Mouse (Mus musculus): Measurements from ENCODE around the gene Ankrd35. TPM values are rescaled to one million over a fixed set of nuclear protein-coding genes. Genes with fewer than 3 reads are reported as not detected.

The Ankrd35 gene
- polyA plus RNA-seq, 1 experiment, result 1.7 TPM

DNA sequence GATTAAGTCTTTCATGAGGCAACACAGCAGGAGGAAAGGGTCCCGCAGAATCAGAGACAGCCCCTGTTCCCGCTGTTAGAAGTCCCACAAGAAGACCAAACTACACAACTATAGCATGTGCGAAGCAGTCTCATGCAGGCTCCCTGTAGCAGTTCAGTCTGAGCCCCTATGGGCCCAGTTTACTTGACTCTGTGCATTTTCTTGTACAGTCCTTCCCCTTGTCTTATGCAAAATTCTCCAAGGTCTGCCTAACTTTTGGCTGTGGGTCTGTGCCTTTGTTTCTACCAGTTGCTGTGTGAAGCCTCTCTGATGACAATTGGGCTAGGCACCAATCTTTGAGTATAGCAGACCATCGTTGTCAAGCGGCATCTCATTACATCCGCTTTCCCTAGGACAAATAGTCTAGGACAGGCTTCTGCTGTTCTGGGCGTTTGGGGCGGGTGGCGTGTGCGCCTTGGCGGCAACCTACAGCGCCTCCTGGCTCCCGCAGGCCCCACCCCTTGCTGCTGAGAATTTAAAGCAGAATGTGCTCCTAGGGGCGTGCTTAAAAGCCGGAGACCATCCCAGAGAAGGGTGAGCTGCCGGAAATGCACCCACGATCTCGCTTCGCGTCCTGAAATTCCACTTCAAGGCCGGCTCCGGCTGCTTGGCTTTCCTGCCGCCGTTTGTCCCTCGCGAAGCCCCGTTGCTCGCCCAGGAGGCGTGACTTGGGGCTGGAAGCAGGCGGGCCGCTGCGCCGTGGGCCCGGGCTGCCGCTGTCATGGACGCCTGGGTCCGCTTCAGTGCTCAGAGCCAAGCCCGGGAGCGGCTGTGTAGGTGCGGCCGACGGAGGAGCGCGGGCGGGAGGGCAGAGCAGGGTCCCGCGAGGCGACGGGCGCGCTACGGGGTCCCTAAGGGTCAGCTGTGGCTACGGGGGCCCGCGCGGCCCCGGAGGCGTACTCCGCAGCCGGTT, 34.7 kb upstream of the Ankrd35 start, which contains the start of the genes Pex11b and Gm42957:
Pex11b (plus strand) TSS at position 449 of the 952 bp plus-strand sequence.
Gm42957 (plus strand) TSS at position 547 of the 952 bp plus-strand sequence.
- Histone ChIP-seq H3K36me3 (ENCODE audit: control insufficient read depth, insufficient read depth, low read length) (peaks cover 5% of the 10 kb centered on the region; the same call in 1 of the 2 replicates), H3K27ac (ENCODE audit: control insufficient read depth, insufficient read depth, low read length) (peak within 1 kb of the TSS; percentile 0; the same call in 1 of the 2 replicates), H3K4me3 (ENCODE audit: control insufficient read depth, insufficient read depth, low read length) (peak within 1 kb of the TSS; percentile 74), H3K27me3 (ENCODE audit: control insufficient read depth, insufficient read depth, low read length) (no peaks in the 10 kb centered on the region), H3K4me1 (replicated peaks; ENCODE audit: control insufficient read depth, insufficient read depth, low read length) (peaks cover 13% of the 10 kb centered on the region)
- WGBS, result 4% methylated on average over 60 of the region's 60 CpGs
- TF ChIP-seq POLR2A (IDR thresholded peaks at IDR 0.05; ENCODE audit: control insufficient read depth, extremely low read depth, insufficient read depth, low read length, poor library complexity) (peak; percentile 49; the same call in 1 of the 2 replicates), CTCF (IDR thresholded peaks at IDR 0.05; ENCODE audit: borderline replicate concordance, control insufficient read depth, extremely low read depth, insufficient read depth, low read length, poor library complexity) (peak; percentile 55; the same call in 1 of the 2 replicates)
- peak; percentile 86 for DNase-seq

DNA sequence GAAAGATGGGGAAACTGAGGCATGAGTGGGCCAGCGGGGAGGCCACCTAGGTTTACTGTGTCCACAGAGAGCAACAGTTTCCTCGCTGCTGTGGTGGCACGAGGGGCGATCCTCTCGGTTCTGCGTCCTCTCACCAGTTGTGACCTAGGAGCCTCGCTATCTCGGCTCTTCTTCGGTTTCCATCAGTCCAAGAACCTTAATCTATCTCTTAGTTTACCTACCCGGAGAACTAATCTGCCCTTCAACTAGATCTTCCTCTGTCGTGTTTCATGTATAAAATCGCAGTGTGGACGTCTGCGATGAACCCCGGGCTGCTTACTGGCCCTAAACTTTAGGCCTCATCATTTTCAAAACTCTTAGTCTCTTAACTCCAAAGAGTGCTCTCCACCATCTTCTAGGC, 34.0 kb upstream of the Ankrd35 start:
- 6% methylated on average over 15 of the region's 15 CpGs for WGBS

GRCm38 (mm10) chr3:96636448-96636847, 33.5 kb upstream of the Ankrd35 start:
- TF ChIP-seq POLR2A (IDR thresholded peaks at IDR 0.05; ENCODE audit: control insufficient read depth, extremely low read depth, insufficient read depth, low read length, poor library complexity) (no peak), CTCF (IDR thresholded peaks at IDR 0.05; ENCODE audit: borderline replicate concordance, control insufficient read depth, extremely low read depth, insufficient read depth, low read length, poor library complexity) (no peak)
- Histone ChIP-seq H3K4me3 (ENCODE audit: control insufficient read depth, insufficient read depth, low read length) (no peak overlapping the region), H3K27ac (ENCODE audit: control insufficient read depth, insufficient read depth, low read length) (no peak overlapping the region), H3K4me1 (replicated peaks; ENCODE audit: control insufficient read depth, insufficient read depth, low read length) (peaks cover 9% of the 10 kb centered on the region), H3K36me3 (ENCODE audit: control insufficient read depth, insufficient read depth, low read length) (peaks cover 5% of the 10 kb centered on the region; the same call in 1 of the 2 replicates), H3K27me3 (ENCODE audit: control insufficient read depth, insufficient read depth, low read length) (no peaks in the 10 kb centered on the region)
- peak; percentile 6 for DNase-seq
- 80% methylated on average over 11 of the region's 11 CpGs for WGBS

More for the DNA sequence above, 34.0 kb upstream of the Ankrd35 start:
- no peak for DNase-seq
- Histone ChIP-seq H3K4me3 (ENCODE audit: control insufficient read depth, insufficient read depth, low read length) (peak overlapping the region; percentile 74), H3K27me3 (ENCODE audit: control insufficient read depth, insufficient read depth, low read length) (no peaks in the 10 kb centered on the region), H3K36me3 (ENCODE audit: control insufficient read depth, insufficient read depth, low read length) (peaks cover 5% of the 10 kb centered on the region; the same call in 1 of the 2 replicates), H3K27ac (ENCODE audit: control insufficient read depth, insufficient read depth, low read length) (no peak overlapping the region), H3K4me1 (replicated peaks; ENCODE audit: control insufficient read depth, insufficient read depth, low read length) (peaks cover 9% of the 10 kb centered on the region)
- TF ChIP-seq POLR2A (IDR thresholded peaks at IDR 0.05; ENCODE audit: control insufficient read depth, extremely low read depth, insufficient read depth, low read length, poor library complexity), result no peak

GRCm38 (mm10) chr3:96639219-96639618, 30.7 kb upstream of the Ankrd35 start:
- H3K4me1 ChIP-seq (replicated peaks; ENCODE audit: control insufficient read depth, insufficient read depth, low read length), result peaks cover 9% of the 10 kb centered on the region
- TF ChIP-seq POLR2A (IDR thresholded peaks at IDR 0.05; ENCODE audit: control insufficient read depth, extremely low read depth, insufficient read depth, low read length, poor library complexity), result no peak
- TF ChIP-seq CTCF (IDR thresholded peaks at IDR 0.05; ENCODE audit: borderline replicate concordance, control insufficient read depth, extremely low read depth, insufficient read depth, low read length, poor library complexity), result no peak
- H3K4me3 ChIP-seq (ENCODE audit: control insufficient read depth, insufficient read depth, low read length), result no peak overlapping the region
- H3K27ac ChIP-seq (ENCODE audit: control insufficient read depth, insufficient read depth, low read length), result no peak overlapping the region
- no peaks in the 10 kb centered on the region for H3K27me3 ChIP-seq (ENCODE audit: control insufficient read depth, insufficient read depth, low read length)
- DNase-seq, result peak; percentile 79
- H3K36me3 ChIP-seq (ENCODE audit: control insufficient read depth, insufficient read depth, low read length), result peaks cover 4% of the 10 kb centered on the region; the same call in 1 of the 2 replicates
- 89% methylated on average over 1 of the region's 1 CpGs for WGBS

DNA sequence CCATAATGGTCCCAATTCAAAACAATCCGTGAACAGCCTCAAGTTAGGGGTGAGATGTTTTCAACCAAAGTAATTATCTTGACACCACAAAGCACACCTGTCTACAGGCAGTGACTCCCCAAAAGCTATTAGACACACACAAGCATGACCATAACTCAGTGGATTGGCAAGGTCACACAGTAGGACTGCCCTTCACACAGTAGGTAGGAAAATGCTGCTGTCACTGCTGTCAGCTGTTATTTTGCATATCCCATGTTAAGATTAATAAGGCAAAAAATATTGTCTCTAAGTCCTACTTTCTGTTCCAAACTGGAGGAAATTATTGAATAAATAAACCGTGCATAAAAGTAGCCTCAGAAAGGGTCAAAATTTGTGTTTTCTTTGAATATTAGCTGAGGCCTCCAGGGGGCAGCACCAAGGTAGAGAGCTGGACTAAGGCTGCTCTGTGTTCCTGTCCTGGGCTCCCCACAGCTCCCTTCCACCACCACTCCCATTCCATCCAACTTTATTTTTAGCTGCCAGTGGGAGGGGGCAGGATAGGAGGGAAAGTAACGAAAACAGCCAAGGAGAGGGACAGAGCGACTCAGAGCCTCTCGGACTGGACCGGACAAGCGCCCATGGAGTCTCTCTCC, 24.8 kb upstream of the Ankrd35 start, which contains the start of gene Itga10:
Itga10 (plus strand) TSS at position 567 of the 632 bp plus-strand sequence.
- Histone ChIP-seq H3K27ac (ENCODE audit: control insufficient read depth, insufficient read depth, low read length) (no peak within 1 kb of the TSS), H3K36me3 (ENCODE audit: control insufficient read depth, insufficient read depth, low read length) (peaks cover 4% of the 10 kb centered on the region; the same call in 1 of the 2 replicates), H3K27me3 (ENCODE audit: control insufficient read depth, insufficient read depth, low read length) (no peaks in the 10 kb centered on the region), H3K4me1 (replicated peaks; ENCODE audit: control insufficient read depth, insufficient read depth, low read length) (no peaks in the 10 kb centered on the region), H3K4me3 (ENCODE audit: control insufficient read depth, insufficient read depth, low read length) (no peak within 1 kb of the TSS)
- WGBS, result 83% methylated on average over 7 of the region's 7 CpGs
- TF ChIP-seq CTCF (IDR thresholded peaks at IDR 0.05; ENCODE audit: borderline replicate concordance, control insufficient read depth, extremely low read depth, insufficient read depth, low read length, poor library complexity), result peak; percentile 58; the same call in 1 of the 2 replicates
- no peak for TF ChIP-seq POLR2A (IDR thresholded peaks at IDR 0.05; ENCODE audit: control insufficient read depth, extremely low read depth, insufficient read depth, low read length, poor library complexity)
- DNase-seq, result peak; percentile 17

- Histone ChIP-seq H3K27me3 (ENCODE audit: control insufficient read depth, insufficient read depth, low read length) (no peaks in the 10 kb centered on the region), H3K36me3 (ENCODE audit: control insufficient read depth, insufficient read depth, low read length) (peaks cover 4% of the 10 kb centered on the region; the same call in 1 of the 2 replicates), H3K27ac (ENCODE audit: control insufficient read depth, insufficient read depth, low read length) (no peak overlapping the region), H3K4me3 (ENCODE audit: control insufficient read depth, insufficient read depth, low read length) (no peak overlapping the region), H3K4me1 (replicated peaks; ENCODE audit: control insufficient read depth, insufficient read depth, low read length) (no peaks in the 10 kb centered on the region)
- no peak for DNase-seq
- TF ChIP-seq POLR2A (IDR thresholded peaks at IDR 0.05; ENCODE audit: control insufficient read depth, extremely low read depth, insufficient read depth, low read length, poor library complexity) (no peak), CTCF (IDR thresholded peaks at IDR 0.05; ENCODE audit: borderline replicate concordance, control insufficient read depth, extremely low read depth, insufficient read depth, low read length, poor library complexity) (no peak)
- WGBS, result 93% methylated on average over 3 of the region's 3 CpGs
These were observed 22.6 kb upstream of the Ankrd35 start for GRCm38 (mm10) chr3:96647365-96647764.
